Mouse (Mus musculus): ENCODE data around the gene Vmn1r27. TPM values are rescaled to one million over a fixed set of nuclear protein-coding genes. Genes with fewer than 3 reads are reported as not detected.

Vmn1r27 gene
- polyA plus RNA-seq (2014; fragmentation: Illumina TruSeq; extraction: RNeasy Lipid Tissue Mini Kit (QIAGEN cat#74804)), result not detected

DNA sequence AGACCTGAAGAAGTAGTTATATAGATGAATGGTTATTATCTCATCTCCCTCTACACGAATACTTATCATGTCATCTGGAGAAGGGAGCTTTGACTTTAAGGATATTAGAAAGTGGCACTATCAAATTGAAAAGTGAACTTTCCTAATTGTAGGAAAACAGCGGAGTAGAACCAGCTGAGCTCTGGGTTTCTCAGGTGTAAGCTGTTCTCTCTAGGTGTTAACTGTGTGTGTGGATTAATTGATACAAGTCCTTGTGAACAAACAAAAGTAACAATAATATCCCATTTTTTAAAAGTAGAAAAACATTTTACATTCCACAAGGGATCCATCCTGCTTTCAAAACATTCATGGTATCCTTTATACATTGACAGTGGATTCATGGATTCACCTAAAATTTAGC, at the start of gene Vmn1r27:
TSS of gene Vmn1r27 (minus strand) at position 101 of the 400 bp plus-strand sequence.

DNA sequence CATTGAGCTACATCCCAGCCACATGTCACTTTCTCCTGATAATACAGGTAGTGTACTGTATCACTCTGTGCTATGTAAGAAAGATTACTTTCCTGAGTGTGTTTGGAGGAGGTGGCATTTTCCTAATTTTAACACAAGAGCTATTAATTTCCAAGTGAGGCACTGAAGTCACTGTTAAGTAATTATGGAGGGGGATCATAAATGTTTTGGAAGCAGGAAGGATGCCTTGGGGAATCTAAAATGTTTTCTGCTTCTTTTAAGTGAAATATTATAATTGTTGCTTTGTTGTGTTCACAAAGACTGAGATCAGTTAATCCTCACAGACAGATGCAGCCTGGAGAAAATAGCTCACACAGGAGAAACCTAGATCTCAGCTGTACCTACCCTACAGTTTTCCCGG, 43.1 kb upstream of the Vmn1r27 start, which contains the start of gene Vmn1r28:
TSS of gene Vmn1r28 (plus strand) at position 301 of the 400 bp plus-strand sequence.

Other genes with a start within 250 kb of the Vmn1r27 start
- gene Vmn1r25, start 238.0 kb downstream of the Vmn1r27 start, polyA plus RNA-seq (2014; fragmentation: Illumina TruSeq; extraction: RNeasy Lipid Tissue Mini Kit (QIAGEN cat#74804)), result not detected
- gene Vmn1r26, start 203.7 kb downstream of the Vmn1r27 start, polyA plus RNA-seq (2014; fragmentation: Illumina TruSeq; extraction: RNeasy Lipid Tissue Mini Kit (QIAGEN cat#74804)), result not detected
- gene Vmn1r28, start 43.2 kb upstream of the Vmn1r27 start, polyA plus RNA-seq (2014; fragmentation: Illumina TruSeq; extraction: RNeasy Lipid Tissue Mini Kit (QIAGEN cat#74804)), result not detected
- gene Vmn1r29, start 82.7 kb upstream of the Vmn1r27 start, polyA plus RNA-seq (2014; fragmentation: Illumina TruSeq; extraction: RNeasy Lipid Tissue Mini Kit (QIAGEN cat#74804)), result not detected
- not detected for gene Vmn1r30, start 224.6 kb upstream of the Vmn1r27 start, polyA plus RNA-seq (2014; fragmentation: Illumina TruSeq; extraction: RNeasy Lipid Tissue Mini Kit (QIAGEN cat#74804))